Mouse (Mus musculus) C2C12 (cell line): ENCODE results near the gene Ccdc78.

ENCODE experiments used
- CEBPB ChIP-seq: IDR thresholded peaks from one replicate; pipeline ENCODE4 v1.6.1; 2011; ENCODE audit warnings: low read depth, mild to moderate bottlenecking, control low read depth, moderate library complexity
- CTCF ChIP-seq: IDR thresholded peaks from one replicate; pipeline ENCODE4 v1.5.1; 2011; ENCODE audit not compliant: control insufficient read depth, insufficient read depth, insufficient read length
- MYOD1 ChIP-seq: IDR thresholded peaks from one replicate; pipeline ENCODE4 v1.6.1; 2011; ENCODE audit warnings: low read depth; ENCODE audit not compliant: control insufficient read depth, insufficient read length
- USF1 ChIP-seq: IDR thresholded peaks from one replicate; pipeline ENCODE4 v1.6.1; 2011; ENCODE audit warnings: low read depth, mild to moderate bottlenecking, control low read depth, moderate library complexity

DNA sequence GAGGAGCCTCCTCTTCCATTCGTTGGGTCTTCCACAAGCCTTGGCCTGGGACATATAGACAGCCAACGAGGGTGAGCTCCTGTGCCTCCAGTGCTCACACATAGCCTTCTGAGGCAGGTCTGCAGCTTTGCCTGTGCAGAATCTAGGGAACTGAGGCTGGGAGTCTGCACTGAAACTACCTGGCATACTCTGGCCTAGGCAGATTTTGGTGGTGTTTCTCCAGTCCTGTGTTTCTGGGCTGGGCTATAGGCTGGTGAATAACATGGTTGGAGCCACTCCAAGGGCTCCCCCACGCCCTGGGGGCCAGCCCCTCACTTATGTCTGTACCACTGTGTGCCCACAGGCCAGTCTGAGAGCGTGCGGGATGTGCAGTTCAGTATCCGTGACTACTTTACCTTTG is 38.9 kb downstream of the Ccdc78 start:
- TF ChIP-seq CTCF (no peak), USF1 (no peak), CEBPB (no peak), MYOD1 (no peak)
